Mouse (Mus musculus): ENCODE measurements around the gene Flna.
A peak's percentile ranks its signal among the peaks of the same experiment; 100 is the strongest.
"Not testable (repeated sequence)": the region's sequence is repeated elsewhere in the genome, so short reads cannot be mapped to it uniquely, and the experiment has no call there.

The Flna gene

GRCm38 (mm10) chrX:74246213-74246681 lies 3.4 kb downstream of the Flna start:
- peak; percentile 94 for DNase-seq (ENCODE audit: low read depth, low spot score)

GRCm38 (mm10) chrX:74245687-74246086 lies 3.9 kb downstream of the Flna start:
- DNase-seq (ENCODE audit: low read depth, low spot score), result peak; percentile 73

GRCm38 (mm10) chrX:74245107-74245506 lies 4.5 kb downstream of the Flna start:
- no peak for DNase-seq (ENCODE audit: low read depth, low spot score)

GRCm38 (mm10) chrX:74244614-74245083 lies 5.0 kb downstream of the Flna start:
- peak; percentile 74 for DNase-seq (ENCODE audit: low read depth, low spot score)

GRCm38 (mm10) chrX:74243807-74244206 lies 5.8 kb downstream of the Flna start:
- no peak for DNase-seq (ENCODE audit: low read depth, low spot score)

GRCm38 (mm10) chrX:74243396-74243795 lies 6.2 kb downstream of the Flna start:
- no peak for DNase-seq (ENCODE audit: low read depth, low spot score)

- DNase-seq (ENCODE audit: low read depth, low spot score), result no peak
Observed at GRCm38 (mm10) chrX:74240332-74240731, 9.3 kb downstream of the Flna start.

GRCm38 (mm10) chrX:74233196-74233595 lies 16.4 kb downstream of the Flna start:
- no peak for DNase-seq (ENCODE audit: low read depth, low spot score)

GRCm38 (mm10) chrX:74230038-74230437 lies 19.6 kb downstream of the Flna start:
- no peak for DNase-seq (ENCODE audit: low read depth, low spot score)

GRCm38 (mm10) chrX:74220099-74220498 lies 29.5 kb downstream of the Flna start:
- not testable (repeated sequence) for DNase-seq (ENCODE audit: low read depth, low spot score)

GRCm38 (mm10) chrX:74219449-74219848 lies 30.2 kb downstream of the Flna start:
- DNase-seq (ENCODE audit: low read depth, low spot score), result no peak

GRCm38 (mm10) chrX:74218496-74218895 lies 31.1 kb downstream of the Flna start:
- no peak for DNase-seq (ENCODE audit: low read depth, low spot score)

- no peak for DNase-seq (ENCODE audit: low read depth, low spot score)
Observed at GRCm38 (mm10) chrX:74203556-74203955, 46.1 kb downstream of the Flna start.

GRCm38 (mm10) chrX:74176959-74177358 lies 72.7 kb downstream of the Flna start, which contains the start of gene Tktl1:
TSS of gene Tktl1 (plus strand) at chrX:74177259.
- no peak for DNase-seq (ENCODE audit: low read depth, low spot score)
